Mouse (Mus musculus): Measurements from ENCODE around the gene Mipep.

- TF ChIP-seq CHD2 (IDR thresholded peaks at IDR 0.05; ENCODE audit: low read depth, low read length) = no peak
- no peak for TF ChIP-seq HCFC1 (IDR thresholded peaks at IDR 0.05; ENCODE audit: borderline replicate concordance, insufficient read depth, low read length)
- no peak for TF ChIP-seq ZC3H11A (IDR thresholded peaks at IDR 0.05; ENCODE audit: borderline replicate concordance, low read depth, low read length)
- TF ChIP-seq MAFK (IDR thresholded peaks at IDR 0.05; ENCODE audit: insufficient read depth, low read depth, low read length) = no peak
Observed at GRCm38 (mm10) chr14:60805871-60806270, 21.5 kb downstream of the Mipep start.
